Mouse (Mus musculus) small intestine, adult 2 months (tissue): ENCODE measurements at regions not wholly inside any gene's neighbourhood (a gene's known extent, or its start where the extent isn't known, plus 50 kb on each side); places are given as distances from the start of the nearest gene placed in this dataset.

Experiments
- H3K27ac ChIP-seq: fragments of 200-500 bp; 2 replicates; pipeline ENCODE4 v1.5.1; 2012; ENCODE audit warnings: low read depth, low read length, control low read depth, inconsistent platforms; ENCODE audit not compliant: insufficient read depth
- H3K27me3 ChIP-seq: fragments of 200-500 bp; 2 replicates; pipeline ENCODE4 v1.6.1; 2012; ENCODE audit warnings: mild to moderate bottlenecking, moderate library complexity, low read length, inconsistent platforms; ENCODE audit not compliant: control insufficient read depth, insufficient read depth
- H3K36me3 ChIP-seq: fragments of 200-500 bp; 2 replicates; pipeline ENCODE4 v1.6.1; 2012; ENCODE audit warnings: mild to moderate bottlenecking, low read length, control low read depth, inconsistent platforms; ENCODE audit not compliant: control insufficient read depth, insufficient read depth
- H3K4me1 ChIP-seq: fragments of 200-500 bp; 2 replicates; pipeline ENCODE4 v1.6.1; 2012; ENCODE audit warnings: low read length, inconsistent platforms, mixed read lengths; ENCODE audit not compliant: control insufficient read depth, insufficient read depth, insufficient read length
- H3K4me3 ChIP-seq: fragments of 200-500 bp; 2 replicates; pipeline ENCODE4 v1.5.1; 2012; ENCODE audit warnings: low read depth, mild to moderate bottlenecking, control low read depth, inconsistent platforms, low read length, moderate library complexity
- CTCF ChIP-seq: fragments of 200-500 bp; IDR thresholded peaks from 2 replicates; pipeline ENCODE4 v1.5.1; 2012; ENCODE audit warnings: low read depth, mild to moderate bottlenecking, control low read depth, inconsistent platforms, low read length, moderate library complexity, mixed read lengths; ENCODE audit not compliant: insufficient replicate concordance, insufficient read length; ENCODE audit errors: extremely low read depth
- POLR2A ChIP-seq: fragments of 200-500 bp; IDR thresholded peaks from 2 replicates; pipeline ENCODE4 v1.6.1; 2012; ENCODE audit warnings: low read depth, mild to moderate bottlenecking, control low read depth, inconsistent platforms, low read length, moderate library complexity
- WGBS: fragments of 180-500 bp; shearing (Covaris S2); methylation state at CpG from one replicate; pipeline ENCODE4 v1.1.7; 2018; 5-methylcytosine and 5-hydroxymethylcytosine counted together

DNA sequence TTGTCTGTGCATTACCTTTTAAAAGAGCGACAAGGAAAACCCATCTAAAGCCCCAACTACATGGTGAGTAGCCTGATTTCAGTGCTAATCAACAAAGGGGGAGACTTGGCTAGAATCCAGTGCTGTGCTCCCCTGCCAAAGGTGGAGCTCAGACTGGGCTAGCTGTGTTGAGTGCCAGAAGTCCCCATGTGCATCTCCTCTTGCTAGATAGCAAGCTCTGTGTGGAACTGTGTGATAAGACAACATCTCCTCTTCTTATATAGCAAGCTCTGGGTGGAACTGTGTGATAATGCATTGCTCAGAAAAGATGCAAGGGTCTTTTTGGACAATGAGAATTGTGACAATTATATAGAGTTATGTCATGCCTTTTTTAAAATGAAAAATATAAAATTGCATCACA, 741.4 kb downstream of the Adam6a start:
- Histone ChIP-seq H3K27me3 (no peaks in the 10 kb centered on the region), H3K4me1 (no peaks in the 10 kb centered on the region), H3K36me3 (no peaks in the 10 kb centered on the region), H3K27ac (no peak overlapping the region), H3K4me3 (no peak overlapping the region)
- TF ChIP-seq POLR2A, result no peak
- TF ChIP-seq CTCF, result no peak
- WGBS, result 87% methylated on average over 1 of the region's 1 CpGs

DNA sequence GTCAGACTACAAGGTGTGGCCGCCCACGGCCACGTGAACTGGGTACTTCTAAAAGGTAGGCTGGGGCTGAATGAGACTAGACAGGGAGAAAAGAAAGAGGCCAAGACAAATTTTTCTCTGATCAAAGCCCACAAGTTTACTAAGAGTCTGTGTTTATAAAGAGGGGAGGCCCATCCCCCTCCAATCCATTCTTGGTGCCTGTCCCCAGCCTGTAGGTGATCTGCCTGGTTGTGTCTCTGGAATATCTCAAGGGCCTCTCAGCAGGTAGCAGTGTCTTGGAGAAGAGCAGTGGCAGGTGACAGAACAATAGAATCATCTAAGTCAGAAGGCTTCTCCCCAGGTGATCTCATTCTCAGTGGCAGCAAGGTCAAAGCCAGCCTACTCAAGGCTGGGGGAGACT, 743.3 kb downstream of the Adam6a start:
- Histone ChIP-seq H3K27ac (no peak overlapping the region), H3K27me3 (no peaks in the 10 kb centered on the region), H3K4me3 (no peak overlapping the region), H3K36me3 (no peaks in the 10 kb centered on the region), H3K4me1 (no peaks in the 10 kb centered on the region)
- 78% methylated on average over 3 of the region's 3 CpGs for WGBS
- TF ChIP-seq CTCF, result no peak
- TF ChIP-seq POLR2A, result no peak

DNA sequence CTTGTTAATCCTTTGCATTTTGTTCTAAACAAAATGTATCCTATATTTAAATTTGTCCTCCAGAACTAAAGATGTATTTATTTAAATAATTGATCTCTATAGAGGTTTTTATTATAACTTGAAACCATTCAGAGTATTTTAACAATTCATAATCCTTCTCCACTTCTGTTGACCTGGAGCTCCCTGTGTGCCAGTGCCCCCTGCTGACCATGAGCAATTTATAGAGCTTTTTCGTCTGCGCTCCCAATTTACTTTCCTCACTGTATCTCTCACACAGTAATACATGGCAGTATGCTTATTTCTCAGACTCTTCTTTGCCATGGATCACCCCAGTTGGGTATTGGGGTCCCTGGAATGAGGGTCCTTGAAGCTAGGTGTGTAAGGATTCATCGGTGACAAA, 747.4 kb downstream of the Adam6a start:
- TF ChIP-seq CTCF (no peak), POLR2A (no peak)

DNA sequence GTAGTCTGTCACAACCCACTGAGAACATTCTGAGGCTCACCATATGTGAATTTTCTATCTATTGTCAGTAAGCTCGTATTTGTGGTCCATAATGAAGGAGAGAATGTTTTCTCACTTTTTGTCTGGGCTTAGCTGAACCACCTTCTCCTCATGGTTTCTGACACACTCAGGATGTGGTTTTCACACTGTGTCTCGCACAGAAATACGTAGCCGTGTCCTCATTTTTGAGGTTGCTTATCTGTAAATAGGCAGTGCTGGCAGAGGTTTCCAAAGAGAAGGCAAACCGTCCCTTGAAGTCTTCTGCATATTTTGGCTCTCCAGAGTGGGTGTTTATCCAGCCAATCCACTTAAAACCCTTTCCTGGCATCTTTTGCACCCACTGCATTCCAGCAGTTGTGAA, 756.1 kb downstream of the Adam6a start:
- Histone ChIP-seq H3K27me3 (no peaks in the 10 kb centered on the region), H3K36me3 (no peaks in the 10 kb centered on the region), H3K4me1 (no peaks in the 10 kb centered on the region), H3K27ac (no peak overlapping the region), H3K4me3 (no peak overlapping the region)
- 64% methylated on average over 5 of the region's 5 CpGs for WGBS
- TF ChIP-seq CTCF (no peak), POLR2A (no peak)

More for the DNA sequence above, 747.4 kb downstream of the Adam6a start:
- H3K27me3 ChIP-seq, result no peaks in the 10 kb centered on the region
- H3K4me3 ChIP-seq, result no peak overlapping the region
- WGBS, result 84% methylated on average over 3 of the region's 3 CpGs
- H3K4me1 ChIP-seq, result no peaks in the 10 kb centered on the region
- H3K27ac ChIP-seq, result no peak overlapping the region
- H3K36me3 ChIP-seq, result no peaks in the 10 kb centered on the region

DNA sequence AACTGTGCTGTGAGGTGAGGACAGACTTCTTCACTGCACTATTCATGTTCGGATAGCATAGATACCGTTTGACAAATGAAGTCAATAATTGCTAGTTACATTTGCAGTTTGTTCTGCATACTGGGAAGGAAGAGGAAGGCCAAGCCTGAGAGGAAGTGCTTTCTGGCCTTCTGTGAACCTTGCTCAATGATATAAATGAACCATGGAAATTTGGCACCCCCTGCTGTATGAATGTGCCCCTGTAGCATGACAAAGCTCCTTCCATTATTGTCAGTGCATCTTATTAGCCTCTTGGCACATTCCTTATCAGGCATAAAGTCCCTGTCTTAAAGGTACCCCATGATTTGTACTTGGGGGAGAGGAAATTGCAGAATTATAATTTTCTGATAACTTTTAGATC, 758.0 kb downstream of the Adam6a start:
- no peak overlapping the region for H3K4me3 ChIP-seq
- WGBS, result 76% methylated on average over 2 of the region's 2 CpGs
- H3K27ac ChIP-seq, result no peak overlapping the region
- no peaks in the 10 kb centered on the region for H3K27me3 ChIP-seq
- H3K36me3 ChIP-seq, result no peaks in the 10 kb centered on the region
- TF ChIP-seq POLR2A, result no peak
- H3K4me1 ChIP-seq, result no peaks in the 10 kb centered on the region

DNA sequence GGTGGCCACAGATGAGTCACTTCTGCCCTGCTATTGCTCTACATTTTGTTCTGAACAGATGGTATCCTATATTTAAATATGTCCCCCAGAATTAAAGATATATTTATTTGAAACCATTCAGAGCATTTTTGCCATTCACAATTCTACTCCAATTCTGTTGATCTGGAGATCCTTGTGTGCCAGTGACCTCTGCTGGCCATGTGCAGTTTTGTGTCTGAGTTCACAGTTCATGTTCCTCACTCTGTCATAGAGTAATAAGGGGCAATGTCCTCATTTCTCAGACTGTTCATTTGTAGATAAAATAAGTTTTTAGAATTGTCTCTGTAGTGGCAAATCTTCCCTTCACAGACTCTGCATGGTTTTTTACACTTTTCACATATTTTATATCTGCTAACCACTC, 788.8 kb downstream of the Adam6a start:
- H3K4me1 ChIP-seq, result no peaks in the 10 kb centered on the region

DNA sequence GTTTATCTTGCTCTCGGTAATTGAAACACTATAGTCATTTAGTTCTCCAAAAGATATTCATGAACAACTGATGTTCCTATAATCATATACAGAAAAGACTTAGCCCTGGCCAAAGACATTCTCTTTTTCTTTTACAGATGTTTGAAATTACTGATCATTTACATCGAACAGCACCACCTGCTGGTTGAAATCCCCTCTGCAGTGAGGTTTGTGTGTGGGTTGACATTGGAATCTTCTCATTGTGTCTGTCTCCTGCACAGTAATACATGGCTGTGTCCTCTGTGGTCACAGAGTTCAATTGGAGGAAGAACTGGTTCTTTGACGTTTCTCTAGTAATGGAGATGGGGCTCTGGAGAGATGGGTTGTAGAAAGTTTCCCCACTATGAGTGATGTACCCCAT, 822.6 kb downstream of the Adam6a start:
- no peaks in the 10 kb centered on the region for H3K4me1 ChIP-seq
- WGBS, result 49% methylated on average over 3 of the region's 3 CpGs
- H3K4me3 ChIP-seq, result no peak overlapping the region
- no peaks in the 10 kb centered on the region for H3K36me3 ChIP-seq
- no peaks in the 10 kb centered on the region for H3K27me3 ChIP-seq
- TF ChIP-seq POLR2A (no peak), CTCF (no peak)
- H3K27ac ChIP-seq, result no peak overlapping the region

More for the DNA sequence above, 788.8 kb downstream of the Adam6a start:
- no peak overlapping the region for H3K4me3 ChIP-seq
- no peak for TF ChIP-seq POLR2A
- no peak for TF ChIP-seq CTCF
- no peak overlapping the region for H3K27ac ChIP-seq
- no peaks in the 10 kb centered on the region for H3K36me3 ChIP-seq
- H3K27me3 ChIP-seq, result no peaks in the 10 kb centered on the region
